Mouse (Mus musculus) embryo, embryonic 9.5 days (tissue): ENCODE measurements around the gene Gm3854.

Source experiments
- DNase-seq: peaks from one replicate; pipeline ENCODE4 v3.0.0-alpha.2; 2017; ENCODE audit errors: extremely low spot score

Gm3854 gene

GRCm38 (mm10) chr7:6386995-6387394, 43.4 kb downstream of the Gm3854 start:
- no peak for DNase-seq

DNA sequence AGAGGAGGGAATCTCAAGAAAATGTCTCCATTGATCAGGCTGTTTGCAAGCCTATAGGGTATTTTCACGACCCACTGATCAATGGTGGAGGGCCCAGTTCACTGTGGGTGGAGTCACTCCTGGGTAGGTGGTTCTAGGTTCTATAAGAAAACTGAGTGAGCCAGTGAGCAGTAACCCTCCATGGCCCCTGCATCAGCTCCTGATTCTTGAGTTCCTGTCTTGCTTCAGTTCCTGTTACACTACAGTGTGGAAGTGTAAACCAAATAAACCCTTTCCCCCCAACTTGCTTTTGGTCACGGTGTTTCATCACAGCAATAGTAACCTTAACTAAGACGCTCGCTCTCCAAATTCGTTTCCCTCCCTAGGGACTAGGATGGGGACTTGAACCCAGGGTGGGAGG, 45.4 kb downstream of the Gm3854 start:
- DNase-seq, result no peak

- DNase-seq, result no peak
Observed at GRCm38 (mm10) chr7:6389449-6389848, 45.9 kb downstream of the Gm3854 start.

GRCm38 (mm10) chr7:6397996-6398975, 54.7 kb downstream of the Gm3854 start, which contains the start of gene Smim17:
Smim17 (plus strand) TSS chr7:6398715.
- peak; percentile 55 for DNase-seq
